Mouse (Mus musculus): ENCODE data around the gene Vmp1.

GRCm38 (mm10) chr11:86581943-86582542, 101.6 kb downstream of the Vmp1 start:
- TF ChIP-seq CTCF (IDR thresholded peaks at IDR 0.05; ENCODE audit: low read depth): no peak
- TF ChIP-seq EP300 (optimal IDR thresholded peaks at IDR 0.05): no peak

Measured in stomach, postnatal 0 days (tissue).